Mouse (Mus musculus) limb, embryonic 15.5 days (tissue): ENCODE results near the gene Slc25a5. TPM values are rescaled to one million over a fixed set of nuclear protein-coding genes. Genes with fewer than 3 reads are reported as not detected.

ENCODE experiments used
- ATAC-seq: fragments of 200-750 bp; cut with Nextera tagmentation; 2 replicates; pipeline ENCODE4 v1.8.0; 2017; ENCODE audit warnings: low read depth, moderate TSS enrichment; ENCODE audit not compliant: insufficient number of reproducible peaks, low FRiP score, low TSS enrichment
- H3K27ac ChIP-seq: fragments of 300-500 bp; sonication (generic); 2 replicates; pipeline ENCODE4 v1.5.1; 2015; ENCODE audit warnings: moderate library complexity, mild to moderate bottlenecking, inconsistent platforms
- H3K27me3 ChIP-seq: fragments of 300-500 bp; sonication (generic); 2 replicates; pipeline ENCODE4 v1.6.1; 2015; ENCODE audit warnings: inconsistent platforms
- H3K36me3 ChIP-seq: fragments of 300-500 bp; sonication (generic); 2 replicates; pipeline ENCODE4 v1.6.1; 2015; ENCODE audit warnings: inconsistent platforms
- H3K4me1 ChIP-seq: fragments of 300-500 bp; sonication (generic); 2 replicates; pipeline ENCODE4 v1.6.1; 2015; ENCODE audit warnings: inconsistent platforms
- H3K4me2 ChIP-seq: fragments of 300-500 bp; sonication (generic); 2 replicates; pipeline ENCODE4 v1.6.1; 2015; ENCODE audit warnings: mild to moderate bottlenecking, inconsistent platforms
- H3K4me3 ChIP-seq: fragments of 300-500 bp; sonication (generic); 2 replicates; pipeline ENCODE4 v1.5.1; 2015; ENCODE audit warnings: mild to moderate bottlenecking, inconsistent platforms
- H3K9ac ChIP-seq: fragments of 300-500 bp; sonication (generic); 2 replicates; pipeline ENCODE4 v1.6.1; 2015; ENCODE audit warnings: inconsistent platforms
- H3K9me3 ChIP-seq: fragments of 300-500 bp; sonication (generic); 2 replicates; pipeline ENCODE4 v1.6.1; 2016; ENCODE audit warnings: inconsistent platforms
- WGBS: fragments of 180-500 bp; shearing (Covaris S2); methylation state at CpG from one replicate; pipeline ENCODE4 v1.1.7; 2015; 5-methylcytosine and 5-hydroxymethylcytosine counted together
- polyA plus RNA-seq: library from polyadenylated mRNA; unstranded; fragments of >200 nt; fragmentation: Nextera tagmentation; extraction: Ambion mirVana; gene quantifications from 2 replicates; pipeline ENCODE4 v1.2.1, GENCODE M21; 2015

The Slc25a5 gene
- 508 and 523 TPM in 2 replicates for polyA plus RNA-seq

DNA sequence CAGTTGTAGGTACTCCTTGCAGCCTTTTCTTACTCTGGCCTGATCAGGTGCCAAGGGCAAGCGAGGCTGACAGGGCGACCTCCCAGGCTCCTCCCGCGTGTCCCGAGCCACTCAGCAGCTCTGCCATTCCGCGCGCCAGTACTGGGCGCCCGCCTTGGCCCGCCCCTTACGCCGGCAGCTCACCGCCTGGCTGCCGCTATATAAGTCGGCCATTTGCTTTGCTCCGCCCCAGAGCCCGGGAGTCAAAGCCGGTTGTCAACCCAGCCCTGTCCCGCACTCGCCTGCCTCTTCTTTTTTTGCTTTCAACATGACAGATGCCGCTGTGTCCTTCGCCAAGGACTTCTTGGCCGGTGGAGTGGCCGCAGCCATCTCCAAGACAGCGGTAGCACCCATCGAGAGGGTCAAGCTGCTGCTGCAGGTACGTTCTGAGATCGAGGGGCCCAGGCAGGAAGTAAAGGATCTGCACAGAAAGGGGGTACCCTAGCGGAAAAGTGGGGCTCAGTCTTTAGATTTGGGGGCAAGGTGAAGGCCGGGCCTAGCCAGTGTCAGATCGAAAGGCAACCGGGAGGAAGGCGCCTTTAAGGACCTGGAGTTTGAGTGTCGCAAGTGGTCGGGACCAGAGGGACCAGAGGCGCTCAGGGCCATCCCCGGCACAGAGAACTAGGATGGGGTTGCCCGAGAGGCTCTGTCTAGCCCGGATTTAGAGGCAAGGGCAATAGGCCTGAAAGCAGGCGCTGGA, at the start of gene Slc25a5:
Slc25a5 (plus strand) TSS at position 228 of the 739 bp plus-strand sequence.
- Histone ChIP-seq H3K27me3 (no peaks in the 10 kb centered on the region), H3K9ac (peak within 1 kb of the TSS; percentile 54)
- 26% methylated on average over 41 of the region's 41 CpGs for WGBS

DNA sequence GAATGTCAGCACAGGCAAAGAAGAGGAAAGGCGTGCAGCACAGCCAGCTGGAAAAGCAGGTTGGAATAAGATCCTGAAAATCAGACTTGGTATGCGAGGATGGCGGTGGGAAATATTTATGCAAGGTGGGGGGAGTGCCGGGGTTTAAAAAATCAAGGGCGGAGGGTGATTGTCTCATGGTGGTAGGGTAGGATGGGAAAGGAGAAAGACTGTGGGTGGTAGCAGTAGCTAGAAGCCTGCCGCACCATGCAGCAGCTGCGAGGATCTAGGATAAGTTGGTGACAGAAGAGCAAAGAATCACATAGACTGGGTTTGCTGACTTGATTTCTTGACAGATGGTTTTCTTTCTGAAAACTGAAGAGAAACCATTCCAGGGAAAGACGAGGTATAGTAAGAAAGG, 48.7 kb upstream of the Slc25a5 start:
- no peaks in the 10 kb centered on the region for H3K4me1 ChIP-seq
- H3K9ac ChIP-seq: no peak overlapping the region
- H3K4me3 ChIP-seq: no peak overlapping the region
- H3K4me2 ChIP-seq: no peak overlapping the region
- no peaks in the 10 kb centered on the region for H3K36me3 ChIP-seq
- H3K27ac ChIP-seq: no peak overlapping the region
- no peak for ATAC-seq
- H3K9me3 ChIP-seq: no peaks in the 10 kb centered on the region
- H3K27me3 ChIP-seq: no peaks in the 10 kb centered on the region
- 70% methylated on average over 8 of the region's 8 CpGs for WGBS

More for the DNA sequence above, at the start of gene Slc25a5:
- H3K4me2 ChIP-seq: peak within 1 kb of the TSS; percentile 47
- H3K36me3 ChIP-seq: 0 out of 2 replicates have a peak, but pooled peaks cover 4% of the 10 kb centered on the region
- no peaks in the 10 kb centered on the region for H3K4me1 ChIP-seq
- H3K27ac ChIP-seq: peak within 1 kb of the TSS; percentile 87
- peak within 1 kb of the TSS; percentile 58 for H3K4me3 ChIP-seq
- ATAC-seq: peak; percentile 90
- H3K9me3 ChIP-seq: no peaks in the 10 kb centered on the region

DNA sequence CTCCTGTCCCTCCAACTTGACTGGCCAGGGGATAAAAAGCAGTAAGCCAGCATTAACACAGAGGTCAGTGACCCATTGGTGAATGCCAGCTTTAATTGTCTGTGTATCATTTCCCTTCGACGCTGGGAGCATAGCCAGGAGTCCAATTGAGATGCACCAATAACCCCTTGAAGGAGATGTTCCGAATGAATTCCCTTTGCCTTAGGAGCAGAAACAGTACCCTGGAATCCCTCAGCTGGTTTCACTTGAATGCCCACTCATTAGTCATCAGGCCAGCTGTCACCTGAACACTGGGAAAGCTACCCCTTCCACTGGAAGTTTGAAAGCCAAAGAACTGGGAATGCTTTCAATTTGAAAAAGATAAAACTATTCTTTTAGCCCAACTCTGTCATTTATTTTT, 46.9 kb upstream of the Slc25a5 start:
- H3K4me2 ChIP-seq: no peak overlapping the region
- ATAC-seq: no peak
- WGBS: 57% methylated on average over 3 of the region's 3 CpGs
- H3K4me1 ChIP-seq: no peaks in the 10 kb centered on the region
- H3K9me3 ChIP-seq: no peaks in the 10 kb centered on the region
- H3K4me3 ChIP-seq: no peak overlapping the region
- no peak overlapping the region for H3K27ac ChIP-seq
- H3K36me3 ChIP-seq: no peaks in the 10 kb centered on the region
- H3K9ac ChIP-seq: no peak overlapping the region
- no peaks in the 10 kb centered on the region for H3K27me3 ChIP-seq

DNA sequence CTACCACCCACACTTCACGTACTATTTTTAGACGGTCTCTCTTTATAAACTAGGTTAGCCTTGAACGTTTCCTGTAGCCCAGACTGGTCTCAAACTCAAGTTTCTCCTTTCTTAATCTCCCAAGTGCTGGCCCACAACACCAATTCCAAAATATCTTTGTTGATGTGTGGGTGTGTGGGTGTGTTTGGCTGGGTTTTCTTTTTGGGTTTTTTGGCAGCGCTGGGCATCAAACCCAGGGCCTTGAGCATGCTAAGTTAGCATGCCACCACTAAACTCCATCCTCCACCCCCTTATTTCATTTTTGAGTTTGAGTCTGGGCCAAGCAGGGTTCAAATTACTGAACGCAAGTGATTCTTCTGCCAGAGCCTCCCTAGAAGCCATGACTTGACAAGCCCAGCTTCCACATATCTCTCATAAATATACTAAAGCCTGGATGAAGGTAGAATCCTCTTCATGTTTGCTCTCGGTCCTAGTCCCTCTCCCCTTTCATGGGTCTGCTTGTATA, 46.1 kb upstream of the Slc25a5 start:
- no peak overlapping the region for H3K27ac ChIP-seq
- no peak for ATAC-seq
- H3K9ac ChIP-seq: no peak overlapping the region
- no peaks in the 10 kb centered on the region for H3K9me3 ChIP-seq
- H3K4me3 ChIP-seq: no peak overlapping the region
- no peaks in the 10 kb centered on the region for H3K27me3 ChIP-seq
- H3K36me3 ChIP-seq: no peaks in the 10 kb centered on the region
- WGBS: 53% methylated on average over 6 of the region's 6 CpGs
- H3K4me2 ChIP-seq: no peak overlapping the region
- no peaks in the 10 kb centered on the region for H3K4me1 ChIP-seq

DNA sequence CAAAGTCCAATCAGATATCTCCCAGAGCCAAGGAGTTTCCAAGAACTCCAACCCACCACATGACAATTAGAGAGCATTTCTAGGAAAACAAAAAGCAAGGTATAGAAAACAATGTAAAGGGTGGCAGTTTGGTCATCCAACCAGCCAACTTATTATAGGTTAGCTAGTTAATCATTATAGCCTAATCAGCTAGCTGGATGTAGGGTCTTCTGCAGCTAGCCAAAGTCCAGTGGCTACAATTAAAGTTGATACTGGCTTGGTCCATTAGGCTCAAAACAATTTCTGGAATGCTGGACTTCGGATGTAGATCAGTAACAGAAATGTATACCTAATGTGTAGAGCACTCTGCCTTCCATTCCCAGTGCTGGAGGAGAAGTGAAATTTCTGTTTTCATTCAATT, 44.9 kb upstream of the Slc25a5 start:
- H3K27ac ChIP-seq: no peak overlapping the region
- H3K27me3 ChIP-seq: no peaks in the 10 kb centered on the region
- no peak overlapping the region for H3K4me3 ChIP-seq
- no peak overlapping the region for H3K4me2 ChIP-seq
- H3K36me3 ChIP-seq: no peaks in the 10 kb centered on the region
- H3K9me3 ChIP-seq: no peaks in the 10 kb centered on the region
- no peak overlapping the region for H3K9ac ChIP-seq
- H3K4me1 ChIP-seq: no peaks in the 10 kb centered on the region
- WGBS: 74% methylated on average over 1 of the region's 1 CpGs
- no peak for ATAC-seq

DNA sequence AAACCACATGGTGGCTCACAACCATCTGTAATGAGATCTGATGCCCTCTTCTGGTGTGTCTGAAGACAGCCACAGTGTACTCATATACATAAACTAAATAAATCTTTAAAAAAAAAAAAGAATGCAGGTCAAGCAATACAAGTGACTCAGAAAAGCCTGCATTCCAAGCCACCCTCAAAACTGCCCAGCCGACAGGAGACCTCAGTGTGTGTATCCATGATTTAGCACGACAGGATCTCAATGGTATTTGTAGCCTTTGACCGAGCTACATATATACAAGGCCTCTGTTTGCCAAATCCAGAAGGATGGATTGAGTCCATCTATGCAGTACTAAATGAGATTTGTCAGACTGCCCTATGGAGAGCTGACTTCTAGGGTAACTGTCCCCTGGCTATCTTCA, 42.9 kb upstream of the Slc25a5 start:
- H3K9me3 ChIP-seq: no peaks in the 10 kb centered on the region
- H3K27me3 ChIP-seq: no peaks in the 10 kb centered on the region
- ATAC-seq: no peak
- WGBS: 88% methylated on average over 3 of the region's 3 CpGs
- no peak overlapping the region for H3K27ac ChIP-seq
- no peak overlapping the region for H3K4me2 ChIP-seq
- no peaks in the 10 kb centered on the region for H3K4me1 ChIP-seq
- H3K9ac ChIP-seq: no peak overlapping the region
- no peak overlapping the region for H3K4me3 ChIP-seq
- no peaks in the 10 kb centered on the region for H3K36me3 ChIP-seq

DNA sequence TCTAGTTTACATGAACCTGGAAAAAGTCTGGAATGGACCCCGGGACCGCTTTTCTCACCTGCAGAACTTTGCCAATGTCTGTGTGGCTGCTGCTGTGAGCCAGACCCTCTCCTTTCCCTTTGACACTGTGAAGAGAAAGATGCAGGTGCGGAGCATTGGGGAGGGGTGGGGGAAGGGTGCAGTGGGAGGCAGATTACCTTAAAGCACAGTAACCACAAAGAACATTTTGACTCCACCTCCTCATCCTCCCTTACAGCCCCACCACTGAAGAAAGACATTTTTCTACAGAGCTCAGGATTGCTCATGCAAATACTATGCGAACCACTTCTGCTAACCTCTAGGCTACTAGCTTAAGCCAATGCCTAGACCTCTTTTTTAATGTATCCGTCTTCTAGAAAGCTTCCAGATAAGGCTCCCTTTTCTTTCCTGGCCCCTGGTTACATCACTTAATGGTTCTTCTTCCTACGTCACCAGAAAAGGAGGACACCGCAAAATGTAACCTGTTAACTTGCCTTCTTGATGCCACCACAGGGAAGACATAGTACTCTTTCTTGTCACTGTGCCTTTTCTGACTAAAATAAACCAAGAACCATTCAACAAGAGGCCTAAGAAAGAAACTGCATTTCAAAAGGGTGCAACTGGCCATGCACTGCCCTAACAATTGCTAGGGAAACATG, 37.5 kb upstream of the Slc25a5 start:
- no peaks in the 10 kb centered on the region for H3K36me3 ChIP-seq
- no peaks in the 10 kb centered on the region for H3K9me3 ChIP-seq
- no peak overlapping the region for H3K27ac ChIP-seq
- WGBS: 76% methylated on average over 7 of the region's 7 CpGs
- no peaks in the 10 kb centered on the region for H3K4me1 ChIP-seq
- H3K9ac ChIP-seq: no peak overlapping the region
- H3K4me3 ChIP-seq: no peak overlapping the region
- H3K4me2 ChIP-seq: no peak overlapping the region
- no peaks in the 10 kb centered on the region for H3K27me3 ChIP-seq
- no peak for ATAC-seq

DNA sequence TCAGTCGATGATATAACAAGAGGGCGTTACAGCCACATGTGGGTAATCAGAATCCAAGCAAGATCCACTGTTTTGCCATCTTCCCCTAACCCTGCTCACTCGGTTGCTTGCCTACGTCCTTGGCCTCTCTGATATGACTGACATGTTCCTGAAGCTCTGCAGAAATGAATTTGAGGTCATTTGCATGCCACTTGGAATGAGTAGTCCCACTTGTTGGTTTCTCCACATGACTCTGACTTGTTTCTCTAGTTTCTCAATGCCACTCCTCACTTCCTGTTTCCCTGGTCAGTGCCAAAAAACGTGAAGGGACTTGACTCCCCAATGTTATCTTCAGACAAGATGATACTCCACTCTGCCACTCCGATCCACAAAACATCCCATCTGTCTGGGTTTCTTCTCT, 36.9 kb upstream of the Slc25a5 start:
- H3K4me2 ChIP-seq: no peak overlapping the region
- no peaks in the 10 kb centered on the region for H3K4me1 ChIP-seq
- H3K4me3 ChIP-seq: no peak overlapping the region
- H3K9me3 ChIP-seq: no peaks in the 10 kb centered on the region
- 63% methylated on average over 6 of the region's 6 CpGs for WGBS
- H3K9ac ChIP-seq: no peak overlapping the region
- H3K27ac ChIP-seq: no peak overlapping the region
- H3K36me3 ChIP-seq: no peaks in the 10 kb centered on the region
- ATAC-seq: no peak
- no peaks in the 10 kb centered on the region for H3K27me3 ChIP-seq

DNA sequence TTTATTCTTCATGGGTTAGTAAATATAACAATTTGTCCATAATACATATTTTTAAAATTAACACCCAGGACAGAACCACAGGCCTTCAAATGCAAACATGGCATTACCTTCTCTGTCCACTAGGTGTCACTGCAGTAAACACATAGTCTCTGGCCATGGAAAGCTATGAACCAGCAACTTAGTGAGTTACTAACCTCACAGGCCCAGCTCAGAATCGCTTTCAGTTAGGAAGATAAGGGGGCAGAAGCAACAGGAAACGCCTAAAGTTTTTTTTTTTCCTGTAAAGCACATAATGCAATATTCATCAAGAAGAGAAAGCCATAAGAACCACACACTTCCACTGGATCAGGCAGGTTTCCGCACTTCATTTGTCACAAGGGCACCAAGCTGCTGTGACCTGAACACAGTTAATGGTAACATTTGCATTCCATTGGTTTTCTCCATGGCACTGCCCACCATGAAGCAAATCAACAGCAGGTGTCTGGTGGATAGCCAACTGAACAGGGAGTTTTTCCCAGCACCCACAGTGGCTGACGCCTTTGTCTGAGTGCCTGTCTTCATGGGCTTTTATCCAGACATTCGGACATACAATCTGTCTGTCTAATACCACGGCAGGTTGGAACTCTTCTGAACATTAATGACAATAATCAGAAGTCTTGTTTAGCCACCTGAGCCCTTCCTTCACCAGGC, 34.4 kb upstream of the Slc25a5 start:
- H3K27ac ChIP-seq: no peak overlapping the region
- WGBS: 68% methylated on average over 6 of the region's 6 CpGs
- no peaks in the 10 kb centered on the region for H3K27me3 ChIP-seq
- no peaks in the 10 kb centered on the region for H3K4me1 ChIP-seq
- no peak overlapping the region for H3K4me2 ChIP-seq
- no peak overlapping the region for H3K9ac ChIP-seq
- no peaks in the 10 kb centered on the region for H3K9me3 ChIP-seq
- no peak for ATAC-seq
- H3K4me3 ChIP-seq: no peak overlapping the region
- H3K36me3 ChIP-seq: no peaks in the 10 kb centered on the region

DNA sequence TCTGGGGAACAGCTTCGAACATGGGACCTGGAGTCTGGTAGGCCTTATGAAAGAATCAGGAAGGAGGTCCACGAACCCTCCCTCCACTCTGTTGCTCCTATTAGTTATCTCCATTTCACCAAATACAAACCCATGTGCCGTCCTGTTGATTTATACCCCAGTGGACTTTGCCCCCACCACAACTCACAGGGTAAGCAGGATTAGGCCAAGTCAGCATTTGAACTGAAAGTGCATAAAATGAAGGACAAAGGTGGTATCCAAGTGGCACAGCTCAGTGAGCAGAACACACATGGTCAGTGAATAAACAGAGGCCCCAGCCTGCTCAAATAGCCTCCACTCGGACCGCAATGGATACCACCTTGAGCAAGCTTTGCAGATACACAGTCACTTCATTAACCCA, 33.2 kb upstream of the Slc25a5 start:
- Histone ChIP-seq H3K27me3 (no peaks in the 10 kb centered on the region), H3K9me3 (no peaks in the 10 kb centered on the region), H3K4me3 (no peak overlapping the region), H3K9ac (no peak overlapping the region), H3K36me3 (no peaks in the 10 kb centered on the region), H3K27ac (no peak overlapping the region), H3K4me2 (no peak overlapping the region), H3K4me1 (no peaks in the 10 kb centered on the region)
- no peak for ATAC-seq
- 68% methylated on average over 5 of the region's 5 CpGs for WGBS

DNA sequence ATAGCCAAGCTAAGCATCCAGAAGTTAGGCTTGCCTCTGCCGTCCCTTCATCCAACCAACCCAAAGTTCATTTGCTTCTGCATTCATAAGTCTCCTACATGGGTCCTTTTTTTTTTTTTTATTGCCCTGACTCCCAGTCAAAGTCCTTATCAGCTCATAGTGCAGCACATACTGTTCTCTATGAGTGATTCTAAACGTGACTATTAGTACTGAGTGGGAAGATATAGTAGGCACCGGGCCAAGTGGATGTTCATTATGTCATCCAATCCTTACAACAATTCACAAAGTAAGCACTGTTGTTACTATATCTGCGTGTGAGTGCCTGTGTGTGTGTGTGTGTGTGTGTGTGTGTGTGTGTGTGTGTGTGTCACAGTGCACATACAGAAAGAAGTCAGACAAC, 32.6 kb upstream of the Slc25a5 start:
- 71% methylated on average over 4 of the region's 4 CpGs for WGBS
- Histone ChIP-seq H3K36me3 (no peaks in the 10 kb centered on the region), H3K4me2 (no peak overlapping the region), H3K27ac (no peak overlapping the region), H3K9me3 (no peaks in the 10 kb centered on the region), H3K4me1 (no peaks in the 10 kb centered on the region), H3K27me3 (no peaks in the 10 kb centered on the region), H3K9ac (no peak overlapping the region), H3K4me3 (no peak overlapping the region)
- no peak for ATAC-seq
